Mouse (Mus musculus): ENCODE results near the gene Ankrd28. TPM values are rescaled to one million over a fixed set of nuclear protein-coding genes. Genes with fewer than 3 reads are reported as not detected.
"Not testable (repeated sequence)": the region's sequence is repeated elsewhere in the genome, so short reads cannot be mapped to it uniquely, and the experiment has no call there.

Ankrd28 gene
- total RNA-seq, 2 experiments from 2014 or later = 53.5 to 55.2 TPM

GRCm38 (mm10) chr14:31793979-31794775, 36.3 kb downstream of the Ankrd28 start:
- no peak for DNase-seq

DNA sequence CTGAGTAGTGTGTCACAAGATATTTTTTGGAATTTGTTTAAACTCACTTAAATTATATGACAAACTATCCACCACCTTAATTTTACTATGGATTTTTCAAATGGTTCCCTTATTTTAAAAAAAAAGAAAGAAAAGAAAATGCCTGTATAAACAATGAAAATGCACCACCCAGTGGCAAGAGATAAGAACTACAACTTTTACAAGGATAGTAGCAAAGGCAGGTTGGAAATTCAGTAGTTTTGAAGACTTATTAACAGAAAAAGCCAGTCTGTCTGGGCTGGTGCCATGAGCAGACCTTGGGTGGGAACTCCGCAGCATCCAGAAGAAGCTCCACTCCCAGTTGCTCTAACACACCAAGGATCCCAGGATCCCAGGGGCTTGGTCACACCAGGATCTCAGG, 39.7 kb downstream of the Ankrd28 start:
- no peak for DNase-seq

DNA sequence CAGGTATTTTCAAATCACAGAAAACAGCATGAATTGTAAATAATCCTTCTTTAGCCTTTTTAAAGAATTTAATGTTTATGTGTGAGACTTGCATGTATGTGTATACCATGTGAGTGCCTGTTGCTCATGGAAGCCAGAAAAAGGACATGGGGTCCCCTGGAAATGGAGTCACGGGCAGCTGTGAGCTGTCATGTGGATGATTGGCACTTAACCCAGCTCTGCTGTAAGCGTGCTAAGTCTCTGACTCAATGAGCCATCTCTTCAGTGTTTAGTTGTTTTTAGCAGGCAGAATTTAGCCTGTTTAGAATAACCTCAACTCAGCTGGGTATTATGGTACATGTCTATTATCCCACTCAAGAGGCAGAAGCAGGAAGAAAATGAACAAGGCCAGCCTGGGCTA, 43.5 kb downstream of the Ankrd28 start:
- DNase-seq = no peak

DNA sequence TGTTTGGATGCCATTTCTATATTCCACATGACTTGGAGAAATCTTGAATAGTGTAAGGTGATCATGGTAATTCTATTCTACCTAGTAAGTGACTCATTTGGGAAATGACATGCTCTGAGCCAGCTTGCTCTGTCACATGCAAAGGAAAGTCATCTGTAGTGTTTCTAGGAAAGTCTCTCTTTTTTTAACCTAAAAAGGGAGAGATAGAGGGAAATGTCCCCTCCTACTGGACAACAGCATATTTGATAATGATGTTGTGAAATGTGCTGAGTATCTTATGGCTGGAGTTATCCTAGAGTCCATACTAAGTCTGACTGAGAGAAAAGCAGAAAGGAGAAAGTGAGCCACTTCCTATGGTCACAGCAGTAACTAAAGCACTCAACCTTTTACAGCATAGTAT, 44.8 kb downstream of the Ankrd28 start:
- DNase-seq = no peak

DNA sequence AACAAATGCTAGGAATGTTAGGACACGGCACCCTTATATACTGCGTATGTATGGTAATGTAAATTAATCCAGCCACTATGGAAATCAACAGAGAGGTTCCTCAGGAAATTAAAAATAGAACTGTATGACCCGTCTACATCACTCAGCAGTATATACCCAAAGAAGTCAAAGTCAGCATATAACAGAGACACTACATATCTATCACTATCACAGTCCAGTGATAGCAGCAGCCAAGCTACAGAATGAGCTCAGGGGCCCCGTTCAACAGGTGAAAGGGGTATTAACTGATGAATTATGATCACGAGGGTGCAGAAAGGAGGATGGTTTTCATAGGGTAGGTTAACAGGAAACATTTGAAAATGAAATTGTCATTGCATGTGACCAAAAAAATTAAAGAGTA, 45.5 kb downstream of the Ankrd28 start:
- no peak for DNase-seq

DNA sequence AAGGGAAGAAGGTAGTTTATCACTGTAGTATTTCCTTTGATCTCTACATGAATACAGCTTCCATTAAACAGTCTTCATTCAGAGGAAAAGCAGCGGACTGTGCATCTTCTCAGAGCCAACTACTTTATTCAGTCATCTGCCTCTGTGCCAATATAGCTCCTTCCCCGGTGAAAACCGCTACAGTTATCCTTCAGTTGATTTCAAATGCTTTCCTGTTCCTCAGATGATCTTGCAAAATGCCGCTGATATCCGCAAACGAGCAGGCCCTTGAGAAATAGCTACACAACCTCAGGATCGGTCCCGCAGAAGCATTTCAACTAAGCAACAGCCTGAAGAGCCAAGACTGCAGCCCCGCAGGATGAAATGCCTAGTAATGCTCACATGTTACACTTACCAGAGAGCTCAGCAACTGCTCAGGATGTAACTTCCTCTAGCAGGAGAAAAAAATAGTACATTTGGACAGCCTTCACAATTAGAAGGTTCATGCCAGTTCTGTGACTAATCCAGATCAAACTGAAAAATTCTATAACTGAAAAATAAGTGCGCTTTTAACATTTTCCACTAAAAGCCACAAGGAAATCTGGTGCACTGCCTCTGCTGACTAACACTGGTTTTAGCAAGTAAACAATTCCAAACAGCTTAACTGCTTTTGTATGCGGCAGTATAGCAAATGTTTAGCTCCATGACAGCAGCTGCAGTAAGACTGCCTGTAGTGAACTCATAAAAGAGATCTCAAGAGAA, 49.0 kb downstream of the Ankrd28 start:
- DNase-seq = peak; percentile 65

GRCm38 (mm10) chr14:31780412-31781233, 49.8 kb downstream of the Ankrd28 start:
- peak; percentile 22 to 45 for DNase-seq

- DNase-seq = no peak
These were observed 56.9 kb downstream of the Ankrd28 start for GRCm38 (mm10) chr14:31773518-31773917.

DNA sequence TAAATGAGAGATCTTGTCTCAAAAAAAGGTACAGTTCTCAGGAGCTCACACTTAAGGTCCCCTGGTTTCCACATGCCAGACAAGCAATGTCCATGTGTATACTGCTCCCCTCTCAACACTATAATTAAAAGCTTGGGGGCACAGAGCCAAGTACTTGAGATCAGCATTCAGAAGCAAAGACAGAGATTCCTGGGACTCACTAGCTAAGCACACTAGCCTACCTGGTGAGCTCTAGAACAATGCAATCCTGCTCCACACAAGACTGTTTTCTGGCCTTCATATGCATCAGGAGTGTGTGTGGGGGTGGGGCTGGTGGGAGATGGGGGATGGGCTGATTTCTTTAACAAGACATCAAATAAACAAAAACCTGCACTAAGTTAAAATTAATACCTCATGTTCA, 58.2 kb downstream of the Ankrd28 start:
- no peak for DNase-seq

DNA sequence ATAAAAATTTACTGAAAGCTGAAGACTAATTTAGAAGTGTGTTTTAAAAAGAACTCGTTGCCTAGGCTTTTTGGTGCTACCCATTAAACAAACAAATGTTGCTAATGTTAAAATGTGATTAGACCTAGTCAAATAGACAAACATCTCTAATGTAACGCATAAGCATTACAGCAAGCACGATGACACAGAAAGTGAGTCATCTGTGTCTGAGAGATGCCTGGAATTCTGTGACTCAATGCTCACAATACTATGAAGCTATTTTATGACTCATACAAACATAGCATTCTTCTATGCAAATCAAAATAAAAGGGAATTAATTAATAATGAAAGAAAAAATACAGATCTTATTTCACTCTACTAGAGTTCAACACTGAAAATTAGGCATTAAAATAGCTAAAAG, 61.9 kb downstream of the Ankrd28 start:
- DNase-seq = no peak

GRCm38 (mm10) chr14:31764083-31764482, 66.4 kb downstream of the Ankrd28 start:
- no peak for DNase-seq

DNA sequence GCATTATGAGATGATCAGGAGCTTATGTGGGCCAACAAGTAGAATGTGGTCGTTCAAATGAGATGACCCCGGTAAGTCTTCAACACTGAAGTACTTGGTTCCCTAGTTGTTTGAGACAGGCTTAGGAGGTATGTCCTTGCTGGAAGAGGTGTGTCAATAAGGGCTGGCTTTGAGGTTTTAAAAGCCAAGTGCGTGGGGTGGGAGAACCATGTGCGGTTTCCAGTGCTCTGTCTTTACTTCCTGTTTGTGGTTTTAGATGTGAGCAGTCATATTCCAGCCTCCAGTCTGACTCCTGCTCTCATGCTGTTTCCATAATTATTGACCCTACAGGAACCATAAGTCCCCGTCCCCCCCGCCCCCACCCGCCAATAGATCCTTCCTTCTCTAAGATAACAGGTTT, 68.7 kb downstream of the Ankrd28 start:
- no peak for DNase-seq

- no peak for DNase-seq
These were observed 71.3 kb downstream of the Ankrd28 start for GRCm38 (mm10) chr14:31759195-31759594.

- not testable (repeated sequence) for DNase-seq
These were observed 72.0 kb downstream of the Ankrd28 start for GRCm38 (mm10) chr14:31758410-31758809.

GRCm38 (mm10) chr14:31748239-31748873, 82.1 kb downstream of the Ankrd28 start:
- no peak for DNase-seq

DNA sequence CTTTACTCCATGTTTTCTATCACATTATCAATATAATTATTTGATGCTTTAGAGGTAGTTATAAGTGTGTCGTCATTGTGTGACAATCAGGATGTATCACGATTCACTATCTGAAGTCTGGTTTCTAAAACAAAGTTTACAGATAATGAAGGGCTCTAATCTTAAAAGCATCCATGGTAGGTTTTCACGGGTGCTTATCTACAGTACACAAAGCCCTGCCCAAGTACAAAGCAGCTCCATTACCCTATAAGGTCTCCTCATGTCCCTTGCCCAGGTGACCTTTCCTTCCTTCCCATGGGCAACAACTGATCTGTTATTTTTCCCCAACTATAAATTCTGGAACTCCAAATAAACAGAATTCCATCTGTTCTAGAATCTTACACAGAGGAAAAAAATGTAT, 87.9 kb downstream of the Ankrd28 start:
- no peak for DNase-seq

DNA sequence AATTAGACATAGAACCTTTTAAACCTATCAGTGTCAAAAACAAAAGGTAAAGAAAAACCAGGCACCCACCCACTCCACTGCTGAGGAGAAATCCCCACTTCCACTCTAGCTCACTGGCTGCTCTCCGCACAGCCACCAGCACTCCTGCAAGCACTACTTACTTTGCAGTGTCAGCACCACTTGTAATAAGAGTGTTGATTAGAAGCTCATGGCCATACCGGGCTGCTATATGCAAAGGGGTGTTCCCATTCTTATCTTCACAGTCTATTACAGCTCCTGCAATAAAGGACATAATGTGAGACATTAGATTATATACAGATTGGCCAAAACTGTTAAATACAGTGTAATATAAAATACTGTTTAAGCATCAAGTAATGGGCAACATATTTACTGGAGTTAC, 95.6 kb downstream of the Ankrd28 start:
- no peak for DNase-seq

DNA sequence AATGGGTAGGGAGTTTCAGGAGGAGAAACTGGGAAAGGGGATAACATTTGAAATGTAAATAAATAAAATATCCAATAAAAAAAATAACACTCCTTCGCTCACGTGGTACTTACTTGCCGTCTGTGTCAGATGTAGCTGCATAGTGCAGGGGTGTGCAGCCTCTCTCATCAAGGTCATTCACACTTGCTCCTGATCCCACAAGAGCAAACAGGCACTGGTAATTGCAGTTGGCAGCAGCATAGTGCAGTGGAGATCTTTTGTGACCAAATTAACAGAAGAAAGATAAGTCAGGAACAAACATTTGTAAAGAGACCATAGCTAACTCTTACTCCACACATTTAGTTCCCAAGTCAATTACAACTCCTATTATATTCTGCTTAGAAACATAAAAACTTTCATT, 102.9 kb downstream of the Ankrd28 start:
- no peak for DNase-seq

GRCm38 (mm10) chr14:31722746-31723145, 107.7 kb downstream of the Ankrd28 start:
- DNase-seq = no peak

DNA sequence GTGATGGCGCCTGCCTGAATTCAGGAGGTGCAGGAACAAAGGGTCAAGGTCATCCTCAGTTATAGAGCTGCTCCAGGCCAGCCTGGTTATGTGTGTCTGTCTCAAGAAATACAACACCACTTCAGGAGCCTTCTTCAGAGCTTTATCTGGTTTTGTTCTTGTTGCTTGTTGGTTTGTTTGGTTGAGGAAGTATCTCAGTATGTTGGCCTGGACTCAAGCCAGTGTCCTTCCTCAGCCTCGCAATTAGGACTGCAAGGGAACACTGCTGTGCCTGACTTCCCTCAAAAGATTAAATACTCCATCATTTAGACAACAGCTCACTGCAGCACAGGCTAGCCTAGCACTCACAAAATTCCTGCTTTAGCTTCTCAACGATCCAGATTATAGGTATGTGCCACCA, 109.2 kb downstream of the Ankrd28 start:
- no peak for DNase-seq

DNA sequence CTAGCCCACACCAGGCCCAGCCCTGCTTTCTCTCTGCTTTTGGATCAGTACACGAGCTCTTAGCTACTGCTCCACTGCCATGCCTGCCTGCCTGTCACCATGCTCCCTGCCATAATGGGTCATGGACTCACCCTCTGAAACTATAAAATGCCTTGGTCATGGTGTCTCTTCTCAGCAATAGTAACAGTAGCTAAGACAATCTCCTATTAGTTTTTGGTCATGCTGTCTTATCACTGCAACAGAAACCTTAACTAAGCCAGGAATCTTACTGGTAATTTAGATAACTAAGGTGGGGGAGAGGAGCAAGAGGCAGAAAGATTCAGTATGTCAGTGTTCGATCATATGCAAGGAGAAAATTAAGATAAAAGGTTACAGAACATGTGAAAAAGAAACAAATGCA, 112.1 kb downstream of the Ankrd28 start:
- DNase-seq = no peak

DNA sequence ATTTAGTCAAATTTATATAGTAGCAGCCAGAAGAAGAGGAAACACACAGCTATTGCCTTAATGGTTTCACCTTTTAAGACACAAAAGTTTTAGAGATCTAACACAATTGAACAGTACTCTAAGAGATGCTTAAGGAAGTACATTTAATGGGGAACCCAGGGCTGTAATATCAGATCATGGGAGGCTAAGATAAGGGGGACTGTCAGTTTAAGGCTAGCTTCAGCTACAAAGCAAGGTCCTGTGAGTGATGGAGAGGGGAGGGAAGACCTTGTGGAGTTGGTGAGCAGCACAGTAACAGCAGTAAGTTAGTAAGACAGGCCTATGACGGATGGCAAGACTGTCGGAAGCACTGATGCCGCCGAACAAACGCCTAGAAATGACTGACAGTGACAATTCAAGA, 113.1 kb downstream of the Ankrd28 start:
- DNase-seq = no peak

GRCm38 (mm10) chr14:31715669-31716068, 114.8 kb downstream of the Ankrd28 start:
- no peak for DNase-seq
